Mouse (Mus musculus): Measurements from ENCODE around the gene Samd4b. TPM values are rescaled to one million over a fixed set of nuclear protein-coding genes. Genes with fewer than 3 reads are reported as not detected.

Samd4b gene
- total RNA-seq, 1 experiment: 30.3 TPM

DNA sequence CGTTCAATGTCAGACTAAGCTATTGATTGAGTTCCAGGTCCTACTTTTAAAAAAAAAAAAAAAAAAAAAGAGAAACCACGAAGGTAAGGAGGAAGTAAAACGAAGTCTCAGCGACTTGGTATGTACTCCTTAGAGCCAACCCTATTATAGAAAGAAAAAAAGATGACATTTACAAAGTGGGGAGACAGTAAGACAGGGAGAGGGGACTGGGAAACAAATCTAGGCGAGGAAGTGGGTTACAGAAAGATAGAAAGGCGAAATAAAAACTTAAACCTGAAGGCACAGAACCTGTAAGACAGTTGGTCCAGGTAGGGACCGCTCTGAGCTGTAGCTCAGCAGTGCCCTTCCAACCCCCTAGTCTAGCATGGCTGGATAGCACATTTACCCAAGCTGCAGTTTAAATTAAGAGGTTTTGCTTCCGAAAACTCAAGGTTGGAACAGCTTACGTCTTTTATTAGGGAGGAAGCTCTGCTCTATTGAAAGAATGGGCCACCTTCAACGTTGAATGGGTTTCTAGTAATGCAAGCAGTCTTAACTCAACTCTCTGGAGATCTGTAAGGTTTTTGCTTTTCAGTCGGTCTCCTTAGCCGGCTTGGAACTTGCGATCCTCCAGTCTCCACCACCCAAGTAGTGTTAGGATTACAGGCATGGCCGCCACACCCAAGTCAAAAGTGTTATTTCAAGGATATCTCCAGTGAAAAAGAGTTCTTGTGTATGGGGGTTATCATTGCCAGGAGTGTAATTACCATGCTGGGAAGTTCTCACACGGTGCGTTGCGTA lies 217.5 kb downstream of the Samd4b start, which contains the start of gene Zfp36:
TSS of gene Zfp36 (minus strand) at position 17 of the 780 bp plus-strand sequence.
- peak within 1 kb of the TSS; percentile 76 to 87 for H3K4me3 ChIP-seq (ENCODE audit: insufficient read depth in 1 of 2, low read depth in 1 of 2, low read length in 2 of 2, poor library complexity in 1 of 2, severe bottlenecking in 1 of 2)
- DNase-seq (ENCODE audit: low read depth, low spot score): no peak
- TF ChIP-seq CHD2 (IDR thresholded peaks at IDR 0.05; ENCODE audit: low read depth, low read length) (no peak), HCFC1 (IDR thresholded peaks at IDR 0.05; ENCODE audit: borderline replicate concordance, insufficient read depth, low read length) (no peak), ZNF384 (IDR thresholded peaks at IDR 0.05; ENCODE audit: low read depth, low read length) (peak; percentile 47; the same call in 1 of the 2 replicates), MAFK (IDR thresholded peaks at IDR 0.05; ENCODE audit: insufficient read depth, low read depth, low read length) (no peak), ZC3H11A (IDR thresholded peaks at IDR 0.05; ENCODE audit: borderline replicate concordance, low read depth, low read length) (no peak)
- in situ Hi-C loops (cut with MboI; ENCODE audit: low sequenced_read_pairs in 2 of 2, unreplicated experiment in 2 of 2): no loop called here
- peaks cover 15 to 21% of the 10 kb centered on the region in 2 experiments; a peak in 3 of 4 replicates for H3K4me1 ChIP-seq (ENCODE audit: control insufficient read depth in 2 of 2, insufficient read depth in 2 of 2, low read length in 2 of 2, poor library complexity in 1 of 2)
- H3K27ac ChIP-seq (ENCODE audit: insufficient read depth, low read depth, low read length, poor library complexity, severe bottlenecking): peak within 1 kb of the TSS; percentile 95
- H3K9me3 ChIP-seq (ENCODE audit: control insufficient read depth, insufficient read depth, low read depth, low read length): no peaks in the 10 kb centered on the region
- peak within 1 kb of the TSS; percentile 85 for H3K9ac ChIP-seq (ENCODE audit: insufficient read depth, low read depth, low read length, poor library complexity, severe bottlenecking)
- H3K36me3 ChIP-seq (ENCODE audit: control insufficient read depth, insufficient read depth, low read length, poor library complexity, severe bottlenecking): peaks cover 10% of the 10 kb centered on the region

DNA sequence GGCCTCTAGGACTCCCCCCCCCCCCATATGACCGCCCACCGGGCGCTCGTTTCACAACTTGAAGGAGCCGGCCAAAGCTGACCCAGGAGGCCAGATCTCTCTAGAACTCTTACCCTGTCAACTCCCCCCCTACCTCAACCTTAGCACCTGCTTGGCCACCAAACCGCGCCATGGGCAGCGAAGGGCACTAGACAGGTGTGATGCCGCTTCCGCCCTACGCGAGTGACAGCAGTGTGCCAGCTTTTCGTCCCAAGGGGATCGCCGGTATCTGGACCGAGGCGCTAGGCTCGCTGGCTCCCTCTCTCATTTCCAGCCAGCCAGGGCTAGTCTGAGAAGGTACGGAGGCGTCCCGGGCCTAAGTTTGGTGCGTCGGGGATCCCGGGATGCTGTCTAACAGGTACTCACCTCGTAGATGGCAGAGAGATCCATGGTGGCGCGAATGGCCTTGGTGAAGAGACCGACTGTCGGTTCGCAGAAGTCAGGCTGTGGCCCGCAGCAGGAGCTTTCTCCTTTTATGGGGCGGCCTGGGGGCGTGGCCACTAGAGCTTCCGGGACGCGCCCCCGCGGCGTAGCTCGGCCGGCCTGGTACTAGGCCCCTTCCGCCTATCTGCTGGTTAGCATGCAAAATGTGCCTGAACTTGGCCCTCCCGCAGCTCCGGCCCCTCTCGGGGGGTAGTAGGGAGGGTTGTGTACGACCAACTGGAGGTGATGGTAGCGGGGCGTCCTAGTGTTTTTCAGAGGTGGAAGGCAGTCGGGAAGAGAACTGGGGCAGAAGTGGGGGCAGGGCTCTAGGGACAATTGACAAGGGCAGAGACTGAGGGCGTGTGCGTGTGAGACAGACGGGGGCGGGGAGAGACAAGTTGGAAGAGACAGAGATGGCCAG lies 218.9 kb downstream of the Samd4b start:
- Histone ChIP-seq H3K9me3 (ENCODE audit: control insufficient read depth, insufficient read depth, low read depth, low read length) (no peaks in the 10 kb centered on the region), H3K27ac (ENCODE audit: insufficient read depth, low read depth, low read length, poor library complexity, severe bottlenecking) (peak overlapping the region; percentile 73), H3K9ac (ENCODE audit: insufficient read depth, low read depth, low read length, poor library complexity, severe bottlenecking) (peak overlapping the region; percentile 85), H3K36me3 (ENCODE audit: control insufficient read depth, insufficient read depth, low read length, poor library complexity, severe bottlenecking) (peaks cover 10% of the 10 kb centered on the region), H3K4me3 (ENCODE audit: insufficient read depth in 1 of 2, low read depth in 1 of 2, low read length in 2 of 2, poor library complexity in 1 of 2, severe bottlenecking in 1 of 2) (peak overlapping the region; percentile 76 to 87), H3K4me1 (ENCODE audit: control insufficient read depth in 2 of 2, insufficient read depth in 2 of 2, low read length in 2 of 2, poor library complexity in 1 of 2) (peaks cover 15 to 22% of the 10 kb centered on the region in 2 experiments; a peak in 3 of 4 replicates)
- TF ChIP-seq HCFC1 (IDR thresholded peaks at IDR 0.05; ENCODE audit: borderline replicate concordance, insufficient read depth, low read length): peak; percentile 62; the same call in 1 of the 2 replicates
- TF ChIP-seq ZC3H11A (IDR thresholded peaks at IDR 0.05; ENCODE audit: borderline replicate concordance, low read depth, low read length): no peak
- TF ChIP-seq ZNF384 (IDR thresholded peaks at IDR 0.05; ENCODE audit: low read depth, low read length): no peak
- TF ChIP-seq CHD2 (IDR thresholded peaks at IDR 0.05; ENCODE audit: low read depth, low read length): peak; percentile 70; the same call in 1 of the 2 replicates
- DNase-seq (ENCODE audit: low read depth, low spot score): peak; percentile 87
- in situ Hi-C loops (cut with MboI; ENCODE audit: low sequenced_read_pairs in 2 of 2, unreplicated experiment in 2 of 2): no loop called here

DNA sequence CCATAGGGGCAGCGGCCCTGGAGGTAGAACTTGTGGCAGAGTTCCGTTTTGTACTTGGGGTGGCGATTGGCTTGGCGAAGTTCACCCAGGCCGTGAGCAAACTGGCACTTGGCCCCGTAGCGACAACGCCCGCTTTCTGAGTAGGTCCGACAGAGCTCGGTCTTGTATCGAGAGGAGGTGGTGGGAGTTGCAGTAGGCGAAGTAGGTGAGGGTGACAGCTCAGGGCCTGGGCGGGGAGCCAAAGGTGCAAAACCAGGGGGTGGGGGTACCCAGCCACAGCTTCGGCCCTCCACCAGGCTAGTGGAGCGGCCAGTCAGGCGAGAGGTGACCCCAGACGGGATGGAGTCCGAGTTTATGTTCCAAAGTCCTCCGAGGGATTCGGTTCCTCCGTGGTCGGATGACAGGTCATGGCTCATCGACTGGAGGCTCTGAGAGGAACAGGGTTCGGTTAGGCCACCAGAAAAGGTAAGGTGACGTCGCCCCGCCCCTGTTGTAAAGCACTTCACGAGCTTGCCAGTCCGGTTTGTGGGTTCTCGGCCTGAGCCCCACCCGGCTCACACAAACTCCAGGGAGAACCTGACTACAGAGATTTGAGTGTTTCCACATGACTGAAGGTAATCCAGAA lies 219.8 kb downstream of the Samd4b start:
- no peak for DNase-seq (ENCODE audit: low read depth, low spot score)
- Histone ChIP-seq H3K4me1 (ENCODE audit: control insufficient read depth in 2 of 2, insufficient read depth in 2 of 2, low read length in 2 of 2, poor library complexity in 1 of 2) (peaks cover 15 to 20% of the 10 kb centered on the region in 2 experiments; a peak in 3 of 4 replicates), H3K4me3 (ENCODE audit: insufficient read depth in 1 of 2, low read depth in 1 of 2, low read length in 2 of 2, poor library complexity in 1 of 2, severe bottlenecking in 1 of 2) (peak overlapping the region; percentile 76 to 87), H3K36me3 (ENCODE audit: control insufficient read depth, insufficient read depth, low read length, poor library complexity, severe bottlenecking) (peaks cover 10% of the 10 kb centered on the region), H3K27ac (ENCODE audit: insufficient read depth, low read depth, low read length, poor library complexity, severe bottlenecking) (peak overlapping the region; percentile 17; the same call in 1 of the 2 replicates), H3K9ac (ENCODE audit: insufficient read depth, low read depth, low read length, poor library complexity, severe bottlenecking) (peak overlapping the region; percentile 85), H3K9me3 (ENCODE audit: control insufficient read depth, insufficient read depth, low read depth, low read length) (no peaks in the 10 kb centered on the region)
- no peak for TF ChIP-seq ZC3H11A (IDR thresholded peaks at IDR 0.05; ENCODE audit: borderline replicate concordance, low read depth, low read length)
- no peak for TF ChIP-seq ZNF384 (IDR thresholded peaks at IDR 0.05; ENCODE audit: low read depth, low read length)
- no peak for TF ChIP-seq HCFC1 (IDR thresholded peaks at IDR 0.05; ENCODE audit: borderline replicate concordance, insufficient read depth, low read length)
- TF ChIP-seq MAFK (IDR thresholded peaks at IDR 0.05; ENCODE audit: insufficient read depth, low read depth, low read length): no peak
- no peak for TF ChIP-seq CHD2 (IDR thresholded peaks at IDR 0.05; ENCODE audit: low read depth, low read length)
- in situ Hi-C loops (cut with MboI; ENCODE audit: low sequenced_read_pairs in 2 of 2, unreplicated experiment in 2 of 2): no loop called here
